Mouse (Mus musculus) olfactory bulb, adult 2 months (tissue): Measurements from ENCODE around the gene 2410015M20Rik. TPM values are rescaled to one million over a fixed set of nuclear protein-coding genes. Genes with fewer than 3 reads are reported as not detected.

ENCODE experiments used
- H3K27ac ChIP-seq: fragments of 200-500 bp; 2 replicates; pipeline ENCODE4 v1.5.1; 2012; ENCODE audit warnings: low read depth, low read length; ENCODE audit not compliant: insufficient read depth
- H3K4me1 ChIP-seq: fragments of 200-500 bp; 2 replicates; pipeline ENCODE4 v1.6.1; 2012; ENCODE audit warnings: low read length; ENCODE audit not compliant: control insufficient read depth, insufficient read depth
- H3K4me3 ChIP-seq: fragments of 200-500 bp; 2 replicates; pipeline ENCODE4 v1.5.1; 2012; ENCODE audit warnings: mild to moderate bottlenecking, low read depth, low read length, moderate library complexity; ENCODE audit not compliant: insufficient read depth
- CTCF ChIP-seq: fragments of 200-500 bp; IDR thresholded peaks from 2 replicates; pipeline ENCODE4 v1.5.1; 2012; ENCODE audit warnings: low read depth, mild to moderate bottlenecking, low read length, moderate library complexity; ENCODE audit not compliant: insufficient read depth
- POLR2A ChIP-seq: fragments of 200-500 bp; IDR thresholded peaks from 2 replicates; pipeline ENCODE4 v1.6.1; 2012; ENCODE audit warnings: mild to moderate bottlenecking, low read depth, low read length, moderate library complexity; ENCODE audit not compliant: insufficient read depth
- WGBS: fragments of 180-500 bp; shearing (Covaris S2); methylation state at CpG from one replicate; pipeline ENCODE4 v1.1.7; 2018; 5-methylcytosine and 5-hydroxymethylcytosine counted together
- polyA plus RNA-seq: library from polyadenylated mRNA; stranded (reverse); fragments of >200 nt; gene quantifications from 2 replicates; pipeline ENCODE4 v1.2.4, GENCODE M21; 2012; ENCODE audit warnings: low replicate concordance; ENCODE audit not compliant: missing spikeins, insufficient read depth, insufficient read length

2410015M20Rik gene
- polyA plus RNA-seq, 1 experiment = not detected

GRCm38 (mm10) chr17:56584257-56585130 lies 25.1 kb downstream of the 2410015M20Rik start, which contains the start of the genes Safb2 and Safb:
Gene Safb2 (minus strand): TSS chr17:56584585.
Gene Safb (plus strand): TSS chr17:56584825.
- peak within 1 kb of the TSS; percentile 90 for H3K27ac ChIP-seq
- WGBS = 1% methylated on average over 93 of the region's 101 CpGs
- peak within 1 kb of the TSS; percentile 89 for H3K4me3 ChIP-seq
- TF ChIP-seq CTCF (no peak), POLR2A (peak; percentile 76)
- H3K4me1 ChIP-seq = peaks cover 29% of the 10 kb centered on the region

DNA sequence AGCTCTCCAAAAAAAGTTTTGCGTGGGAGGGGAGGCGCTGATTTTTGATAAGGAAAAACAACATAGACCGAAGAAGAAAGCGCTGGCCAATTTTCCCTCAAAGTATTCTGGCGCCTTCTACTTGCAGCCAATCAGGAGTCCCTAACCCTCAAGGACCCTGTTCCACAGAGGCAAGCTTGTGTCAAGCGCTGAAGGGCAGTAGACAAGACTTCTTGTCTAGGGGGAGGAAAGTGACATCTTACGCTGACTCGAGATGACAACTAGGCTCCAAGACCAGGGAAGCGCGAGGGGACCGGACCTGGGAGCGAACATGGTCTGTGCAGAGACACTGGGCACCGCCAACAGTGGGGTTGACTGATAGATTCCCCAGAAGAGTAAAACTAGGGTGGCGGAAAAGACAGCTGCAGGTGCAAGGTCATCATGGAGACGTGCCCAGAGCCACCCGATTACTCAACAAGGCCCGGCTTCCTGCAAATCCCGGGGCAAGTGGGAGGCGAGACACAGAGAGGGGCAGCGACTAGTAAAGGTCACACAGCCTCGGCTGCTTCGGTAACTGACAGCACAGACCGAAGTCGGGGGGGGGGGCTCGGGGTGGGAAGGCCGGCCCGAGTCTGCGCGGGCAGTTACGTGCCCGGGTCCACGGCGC lies 25.8 kb downstream of the 2410015M20Rik start:
- Histone ChIP-seq H3K27ac (peak overlapping the region; percentile 85), H3K4me3 (peak overlapping the region; percentile 75), H3K4me1 (peaks cover 24% of the 10 kb centered on the region)
- no peak for TF ChIP-seq POLR2A
- no peak for TF ChIP-seq CTCF
- WGBS = 1% methylated on average over 33 of the region's 33 CpGs

GRCm38 (mm10) chr17:56583071-56583470 lies 26.5 kb downstream of the 2410015M20Rik start:
- peak overlapping the region; percentile 75 for H3K4me3 ChIP-seq
- H3K4me1 ChIP-seq = peaks cover 24% of the 10 kb centered on the region
- no peak overlapping the region for H3K27ac ChIP-seq
- no peak for TF ChIP-seq CTCF
- TF ChIP-seq POLR2A = no peak
- WGBS = 41% methylated on average over 1 of the region's 1 CpGs

- TF ChIP-seq CTCF (no peak), POLR2A (no peak)
- H3K4me1 ChIP-seq = no peaks in the 10 kb centered on the region
- 82% methylated on average over 3 of the region's 3 CpGs for WGBS
- H3K27ac ChIP-seq = no peak overlapping the region
- H3K4me3 ChIP-seq = no peak overlapping the region
Measured at GRCm38 (mm10) chr17:56572939-56573338, 36.6 kb downstream of the 2410015M20Rik start.

DNA sequence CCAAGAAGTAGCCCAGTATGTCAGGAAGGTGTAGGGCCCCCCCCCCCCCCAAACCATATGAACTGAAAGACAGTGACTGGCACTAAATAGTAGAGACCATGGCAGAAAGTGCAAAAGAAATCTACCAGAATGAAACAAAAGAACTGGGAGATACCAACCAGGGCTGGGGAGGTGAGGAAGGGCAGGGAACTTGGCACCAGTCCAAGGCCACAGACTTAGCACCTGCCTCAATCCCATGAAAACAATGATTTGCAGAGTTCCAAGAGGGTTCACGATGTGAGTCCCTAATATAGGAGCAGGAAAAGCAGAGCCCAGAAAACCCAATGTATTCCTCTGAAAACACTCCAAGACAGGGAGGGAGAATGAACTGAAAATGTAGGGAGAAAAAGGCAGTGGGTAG lies 37.4 kb downstream of the 2410015M20Rik start:
- TF ChIP-seq POLR2A (no peak), CTCF (no peak)
- no peaks in the 10 kb centered on the region for H3K4me1 ChIP-seq
- no peak overlapping the region for H3K27ac ChIP-seq
- H3K4me3 ChIP-seq = no peak overlapping the region
- 7% methylated on average over 1 of the region's 1 CpGs for WGBS

DNA sequence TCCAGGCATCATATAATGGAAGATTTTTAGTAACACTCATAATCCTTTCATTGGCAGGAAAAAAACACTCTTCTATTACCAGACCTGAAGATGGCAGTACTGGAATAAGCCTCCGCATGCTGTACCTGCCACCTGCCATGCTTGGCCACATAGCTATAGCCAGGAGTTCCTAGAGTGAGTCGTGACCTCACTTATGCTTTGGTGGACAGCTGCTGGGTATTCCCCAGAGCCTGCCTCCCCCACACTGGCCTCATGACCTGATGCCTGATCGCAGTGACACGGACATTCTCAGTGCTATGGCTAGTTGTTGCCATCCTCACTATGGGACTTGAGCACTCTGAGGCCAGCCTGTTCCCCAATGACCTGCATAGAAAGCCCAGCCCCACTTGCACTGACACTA lies 39.3 kb downstream of the 2410015M20Rik start:
- WGBS = 89% methylated on average over 4 of the region's 4 CpGs
- H3K4me1 ChIP-seq = no peaks in the 10 kb centered on the region
- H3K4me3 ChIP-seq = no peak overlapping the region
- no peak overlapping the region for H3K27ac ChIP-seq
- TF ChIP-seq CTCF = no peak
- no peak for TF ChIP-seq POLR2A

DNA sequence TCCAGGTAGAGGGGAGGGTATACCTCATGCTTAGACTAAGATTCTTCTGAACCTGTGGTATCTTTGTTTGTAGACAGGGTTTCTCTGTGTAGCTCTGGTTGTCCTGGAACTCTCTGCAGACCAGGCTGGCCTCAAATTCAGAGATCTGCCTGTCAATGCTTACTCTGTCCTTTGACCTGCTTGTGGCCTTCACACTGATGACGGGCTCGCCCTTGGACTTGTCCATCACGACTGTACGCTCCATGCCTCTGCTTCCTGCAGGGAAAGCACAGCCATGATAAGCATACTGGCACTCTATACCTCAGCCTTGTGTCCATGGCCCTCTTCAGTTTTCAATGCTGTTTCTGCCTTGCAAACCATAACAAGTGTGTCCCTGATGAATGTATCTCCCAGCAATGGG lies 42.2 kb downstream of the 2410015M20Rik start:
- no peak for TF ChIP-seq CTCF
- no peak for TF ChIP-seq POLR2A
- no peak overlapping the region for H3K27ac ChIP-seq
- no peak overlapping the region for H3K4me3 ChIP-seq
- 94% methylated on average over 4 of the region's 4 CpGs for WGBS
- H3K4me1 ChIP-seq = no peaks in the 10 kb centered on the region

GRCm38 (mm10) chr17:56566918-56567317 lies 42.7 kb downstream of the 2410015M20Rik start:
- TF ChIP-seq POLR2A (no peak), CTCF (no peak)
- Histone ChIP-seq H3K4me1 (no peaks in the 10 kb centered on the region), H3K27ac (no peak overlapping the region), H3K4me3 (no peak overlapping the region)
- WGBS = 91% methylated on average over 5 of the region's 5 CpGs

- no peak overlapping the region for H3K27ac ChIP-seq
- 86% methylated on average over 29 of the region's 29 CpGs for WGBS
- TF ChIP-seq POLR2A = no peak
- no peak for TF ChIP-seq CTCF
- no peak overlapping the region for H3K4me3 ChIP-seq
- H3K4me1 ChIP-seq = no peaks in the 10 kb centered on the region
Measured at GRCm38 (mm10) chr17:56566293-56566692, 43.3 kb downstream of the 2410015M20Rik start.
